Mouse (Mus musculus) liver, embryonic 12.5 days (tissue): Measurements from ENCODE around the gene Men1. TPM values are rescaled to one million over a fixed set of nuclear protein-coding genes. Genes with fewer than 3 reads are reported as not detected.
"Not testable (repeated sequence)": the region's sequence is repeated elsewhere in the genome, so short reads cannot be mapped to it uniquely, and the experiment has no call there.

Source experiments
- ATAC-seq: fragments of 200-750 bp; cut with Nextera tagmentation; 2 replicates; pipeline ENCODE4 v1.8.0; 2017; ENCODE audit warnings: moderate number of reproducible peaks, mild to moderate bottlenecking, moderate library complexity
- H3K27ac ChIP-seq: fragments of 300-500 bp; sonication (generic); 2 replicates; pipeline ENCODE4 v1.5.1; 2016; ENCODE audit warnings: mild to moderate bottlenecking
- H3K27me3 ChIP-seq: fragments of 300-500 bp; sonication (generic); replicated peaks from 2 replicates; pipeline ENCODE4 v1.6.1; 2016; ENCODE audit warnings: mild to moderate bottlenecking, moderate library complexity
- H3K36me3 ChIP-seq: fragments of 300-500 bp; sonication (generic); 2 replicates; pipeline ENCODE4 v1.6.1; 2016; ENCODE audit warnings: mild to moderate bottlenecking, moderate library complexity
- H3K4me1 ChIP-seq: fragments of 300-500 bp; sonication (generic); 2 replicates; pipeline ENCODE4 v1.6.1; 2016
- H3K4me2 ChIP-seq: fragments of 300-500 bp; sonication (generic); 2 replicates; pipeline ENCODE4 v1.6.1; 2016; ENCODE audit warnings: mild to moderate bottlenecking, moderate library complexity
- H3K4me3 ChIP-seq: fragments of 300-500 bp; sonication (generic); 2 replicates; pipeline ENCODE4 v1.5.1; 2016; ENCODE audit warnings: mild to moderate bottlenecking, moderate library complexity
- H3K9ac ChIP-seq: fragments of 300-500 bp; sonication (generic); 2 replicates; pipeline ENCODE4 v1.6.1; 2016; ENCODE audit warnings: mild to moderate bottlenecking, moderate library complexity
- H3K9me3 ChIP-seq: fragments of 300-500 bp; sonication (generic); replicated peaks from 2 replicates; pipeline ENCODE4 v1.6.1; 2016; ENCODE audit warnings: mild to moderate bottlenecking, moderate library complexity
- WGBS: fragments of 180-500 bp; shearing (Covaris S2); methylation state at CpG from one replicate; pipeline ENCODE4 v1.1.7; 2016; ENCODE audit not compliant: insufficient replicate concordance; 5-methylcytosine and 5-hydroxymethylcytosine counted together
- polyA plus RNA-seq: library from polyadenylated mRNA; unstranded; fragments of >200 nt; fragmentation: Nextera tagmentation; extraction: Ambion mirVana; gene quantifications from 2 replicates; pipeline ENCODE4 v1.2.1, GENCODE M21; 2016

Men1 gene
- polyA plus RNA-seq, 1 experiment from 2014 or later, result 48.6 TPM

- Histone ChIP-seq H3K4me2 (peak overlapping the region; percentile 99), H3K4me3 (peak overlapping the region; percentile 80), H3K9ac (peak overlapping the region; percentile 88), H3K9me3 (no peaks in the 10 kb centered on the region), H3K4me1 (peaks cover 63% of the 10 kb centered on the region), H3K27me3 (no peaks in the 10 kb centered on the region), H3K36me3 (peaks cover 15% of the 10 kb centered on the region; the same call in 1 of the 2 replicates), H3K27ac (peak overlapping the region; percentile 85)
- peak; percentile 61 for ATAC-seq
- WGBS, result under 1% methylated on average over 34 of the region's 34 CpGs
Observed at GRCm38 (mm10) chr19:6306586-6306985, 28.2 kb upstream of the Men1 start.

GRCm38 (mm10) chr19:6307733-6308531 is 26.8 kb upstream of the Men1 start:
- H3K27me3 ChIP-seq, result no peaks in the 10 kb centered on the region
- no peak overlapping the region for H3K4me3 ChIP-seq
- H3K9ac ChIP-seq, result no peak overlapping the region
- peaks cover 17% of the 10 kb centered on the region; the same call in 1 of the 2 replicates for H3K36me3 ChIP-seq
- no peak for ATAC-seq
- H3K27ac ChIP-seq, result no peak overlapping the region
- WGBS, result 70% methylated on average over 9 of the region's 9 CpGs
- no peaks in the 10 kb centered on the region for H3K9me3 ChIP-seq
- peaks cover 50% of the 10 kb centered on the region for H3K4me1 ChIP-seq
- H3K4me2 ChIP-seq, result peak overlapping the region; percentile 99

- 79% methylated on average over 5 of the region's 5 CpGs for WGBS
- H3K4me2 ChIP-seq, result no peak overlapping the region
- no peaks in the 10 kb centered on the region for H3K9me3 ChIP-seq
- ATAC-seq, result no peak
- peaks cover 38% of the 10 kb centered on the region for H3K36me3 ChIP-seq
- no peak overlapping the region for H3K4me3 ChIP-seq
- H3K27me3 ChIP-seq, result no peaks in the 10 kb centered on the region
- H3K4me1 ChIP-seq, result peaks cover 30% of the 10 kb centered on the region
- no peak overlapping the region for H3K27ac ChIP-seq
- H3K9ac ChIP-seq, result no peak overlapping the region
Observed at GRCm38 (mm10) chr19:6310181-6310580, 24.6 kb upstream of the Men1 start.

GRCm38 (mm10) chr19:6311783-6312182 is 23.0 kb upstream of the Men1 start:
- 82% methylated on average over 3 of the region's 3 CpGs for WGBS
- not testable (repeated sequence) for H3K9me3 ChIP-seq, H3K27me3 ChIP-seq, ATAC-seq, H3K9ac ChIP-seq, H3K4me2 ChIP-seq, H3K27ac ChIP-seq, H3K4me3 ChIP-seq
- H3K4me1 ChIP-seq, result peaks cover 19% of the 10 kb centered on the region
- peaks cover 54% of the 10 kb centered on the region for H3K36me3 ChIP-seq

- ATAC-seq, result no peak
- Histone ChIP-seq H3K4me1 (no peaks in the 10 kb centered on the region), H3K27me3 (no peaks in the 10 kb centered on the region), H3K4me3 (no peak overlapping the region), H3K27ac (no peak overlapping the region), H3K4me2 (no peak overlapping the region), H3K36me3 (peaks cover 74% of the 10 kb centered on the region), H3K9ac (no peak overlapping the region), H3K9me3 (no peaks in the 10 kb centered on the region)
- WGBS, result 84% methylated on average over 8 of the region's 8 CpGs
Observed at GRCm38 (mm10) chr19:6313796-6314195, 21.0 kb upstream of the Men1 start.

GRCm38 (mm10) chr19:6314513-6314912 is 20.3 kb upstream of the Men1 start:
- Histone ChIP-seq H3K4me1 (no peaks in the 10 kb centered on the region), H3K4me3 (no peak overlapping the region), H3K27ac (no peak overlapping the region), H3K4me2 (no peak overlapping the region), H3K9ac (no peak overlapping the region), H3K27me3 (no peaks in the 10 kb centered on the region), H3K9me3 (no peaks in the 10 kb centered on the region), H3K36me3 (peaks cover 79% of the 10 kb centered on the region)
- 66% methylated on average over 8 of the region's 8 CpGs for WGBS
- ATAC-seq, result no peak

- Histone ChIP-seq H3K4me2 (no peak overlapping the region), H3K36me3 (peaks cover 86% of the 10 kb centered on the region)
Observed at GRCm38 (mm10) chr19:6315573-6315972, 19.2 kb upstream of the Men1 start.

GRCm38 (mm10) chr19:6318145-6318544 is 16.6 kb upstream of the Men1 start:
- Histone ChIP-seq H3K9ac (no peak overlapping the region), H3K9me3 (no peaks in the 10 kb centered on the region), H3K36me3 (peaks cover 85% of the 10 kb centered on the region), H3K27me3 (no peaks in the 10 kb centered on the region), H3K27ac (no peak overlapping the region), H3K4me1 (peaks cover 8% of the 10 kb centered on the region), H3K4me3 (no peak overlapping the region), H3K4me2 (no peak overlapping the region)
- WGBS, result 91% methylated on average over 12 of the region's 12 CpGs
- no peak for ATAC-seq

More at GRCm38 (mm10) chr19:6315573-6315972, 19.2 kb upstream of the Men1 start:
- ATAC-seq, result no peak
- Histone ChIP-seq H3K27me3 (no peaks in the 10 kb centered on the region), H3K4me3 (no peak overlapping the region), H3K4me1 (no peaks in the 10 kb centered on the region), H3K27ac (no peak overlapping the region), H3K9ac (no peak overlapping the region), H3K9me3 (no peaks in the 10 kb centered on the region)
- WGBS, result 82% methylated on average over 14 of the region's 14 CpGs

GRCm38 (mm10) chr19:6321358-6321757 is 13.4 kb upstream of the Men1 start:
- no peak for ATAC-seq
- no peak overlapping the region for H3K4me2 ChIP-seq
- no peaks in the 10 kb centered on the region for H3K9me3 ChIP-seq
- H3K27ac ChIP-seq, result no peak overlapping the region
- H3K9ac ChIP-seq, result no peak overlapping the region
- 63% methylated on average over 8 of the region's 8 CpGs for whole genome bisulfite sequencing
- H3K36me3 ChIP-seq, result peaks cover 64% of the 10 kb centered on the region
- no peaks in the 10 kb centered on the region for H3K27me3 ChIP-seq
- peaks cover 8% of the 10 kb centered on the region for H3K4me1 ChIP-seq
- H3K4me3 ChIP-seq, result no peak overlapping the region

GRCm38 (mm10) chr19:6321786-6322621 is 12.8 kb upstream of the Men1 start:
- Histone ChIP-seq H3K4me1 (peaks cover 8% of the 10 kb centered on the region), H3K9me3 (no peaks in the 10 kb centered on the region), H3K27me3 (no peaks in the 10 kb centered on the region), H3K9ac (no peak overlapping the region), H3K4me3 (no peak overlapping the region), H3K36me3 (peaks cover 57% of the 10 kb centered on the region), H3K4me2 (no peak overlapping the region), H3K27ac (no peak overlapping the region)
- no peak for ATAC-seq
- WGBS, result 78% methylated on average over 33 of the region's 33 CpGs

GRCm38 (mm10) chr19:6324751-6325150 is 10.0 kb upstream of the Men1 start:
- WGBS, result 81% methylated on average over 9 of the region's 9 CpGs

GRCm38 (mm10) chr19:6331178-6331577 is 3.6 kb upstream of the Men1 start:
- H3K27ac ChIP-seq, result no peak overlapping the region
- H3K9ac ChIP-seq, result peak overlapping the region; percentile 60
- H3K36me3 ChIP-seq, result no peaks in the 10 kb centered on the region
- ATAC-seq, result no peak
- no peaks in the 10 kb centered on the region for H3K27me3 ChIP-seq
- H3K9me3 ChIP-seq, result no peaks in the 10 kb centered on the region
- H3K4me2 ChIP-seq, result peak overlapping the region; percentile 57
- H3K4me3 ChIP-seq, result no peak overlapping the region
- peaks cover 36% of the 10 kb centered on the region for H3K4me1 ChIP-seq
- WGBS, result 24% methylated on average over 5 of the region's 5 CpGs

More at GRCm38 (mm10) chr19:6324751-6325150, 10.0 kb upstream of the Men1 start:
- no peaks in the 10 kb centered on the region for H3K9me3 ChIP-seq
- H3K27me3 ChIP-seq, result no peaks in the 10 kb centered on the region
- no peak for ATAC-seq
- peaks cover 8% of the 10 kb centered on the region for H3K4me1 ChIP-seq
- no peak overlapping the region for H3K27ac ChIP-seq
- no peak overlapping the region for H3K4me2 ChIP-seq
- no peak overlapping the region for H3K9ac ChIP-seq
- H3K4me3 ChIP-seq, result no peak overlapping the region
- peaks cover 33% of the 10 kb centered on the region for H3K36me3 ChIP-seq
